Mouse (Mus musculus): ENCODE results near the gene Mta3.

DNA sequence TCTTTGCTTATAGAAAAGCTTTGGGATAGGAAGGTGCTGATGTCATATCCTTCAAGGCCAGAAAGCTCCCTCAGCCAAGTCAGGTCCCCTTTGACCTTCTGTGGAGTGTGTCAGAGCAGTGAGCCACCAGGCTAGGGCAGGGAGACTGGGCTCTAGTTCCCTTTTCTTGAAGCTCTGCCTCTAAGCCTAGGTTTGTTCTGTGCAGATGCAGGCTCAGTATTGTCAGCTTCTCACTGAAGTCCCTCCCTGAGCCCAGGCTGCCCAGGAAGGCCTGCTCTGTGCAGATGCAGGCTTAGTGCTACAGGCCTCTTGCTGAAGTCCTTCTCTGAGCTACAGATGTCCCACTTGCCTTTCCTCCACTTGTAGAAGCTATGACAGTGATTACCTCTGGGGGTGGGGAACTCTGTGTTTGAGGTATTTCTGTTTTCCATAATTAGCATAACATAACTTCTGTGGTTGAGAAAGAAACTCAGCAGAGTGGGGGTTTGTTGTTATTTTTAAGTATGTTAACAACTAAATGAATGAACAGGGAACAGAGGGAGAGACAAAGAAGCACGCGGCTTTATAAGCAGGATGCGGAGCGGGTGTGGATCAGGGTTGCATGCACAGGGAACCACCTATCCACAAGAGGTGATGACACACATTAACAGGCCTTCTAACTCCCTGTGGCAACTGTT, 124.8 kb downstream of the Mta3 start:
- TF ChIP-seq CTCF (IDR thresholded peaks at IDR 0.05; ENCODE audit: control insufficient read depth, insufficient read depth, insufficient read length) (no peak), USF1 (IDR thresholded peaks at IDR 0.05; ENCODE audit: low read depth) (no peak)

Data from C2C12 (cell line).